Mouse (Mus musculus): ENCODE measurements at regions not wholly inside any gene's neighbourhood (a gene's known extent, or its start where the extent isn't known, plus 50 kb on each side); places are given as distances from the start of the nearest gene placed in this dataset.

GRCm38 (mm10) chr7:114912109-114912508, 168.6 kb downstream of the Insc start:
- ATAC-seq (ENCODE audit: insufficient read depth) (no peak), DNase-seq (ENCODE audit: low read depth in 3 of 3, low spot score in 3 of 3) (no peak)
- Histone ChIP-seq H3K9me3 (ENCODE audit: control insufficient read depth, low read length) (no peaks in the 10 kb centered on the region), H3K36me3 (replicated peaks; ENCODE audit: control insufficient read depth, insufficient read depth, low read depth) (no peaks in the 10 kb centered on the region), H3K9ac (replicated peaks) (no peak overlapping the region), H3K4me3 (ENCODE audit: insufficient read depth in 1 of 2, low read depth in 2 of 2, low read length in 2 of 2) (no peak overlapping the region), H3K4me2 (ENCODE audit: low read depth) (no peak overlapping the region), H3K27me3 (ENCODE audit: control insufficient read depth, insufficient read depth, low read length) (no peaks in the 10 kb centered on the region), H3K4me1 (replicated peaks; ENCODE audit: control insufficient read depth in 2 of 2, insufficient read depth in 2 of 2, low read length in 1 of 2) (no peaks in the 10 kb centered on the region), H3K27ac (no peak overlapping the region)
- TF ChIP-seq EP300 (IDR thresholded peaks at IDR 0.05; ENCODE audit: low read depth) = no peak
- TF ChIP-seq CTCF (IDR thresholded peaks at IDR 0.05; ENCODE audit: low read depth) = no peak
- 74% methylated on average over 3 of the region's 3 CpGs for WGBS (ENCODE audit: insufficient replicate concordance)

DNA sequence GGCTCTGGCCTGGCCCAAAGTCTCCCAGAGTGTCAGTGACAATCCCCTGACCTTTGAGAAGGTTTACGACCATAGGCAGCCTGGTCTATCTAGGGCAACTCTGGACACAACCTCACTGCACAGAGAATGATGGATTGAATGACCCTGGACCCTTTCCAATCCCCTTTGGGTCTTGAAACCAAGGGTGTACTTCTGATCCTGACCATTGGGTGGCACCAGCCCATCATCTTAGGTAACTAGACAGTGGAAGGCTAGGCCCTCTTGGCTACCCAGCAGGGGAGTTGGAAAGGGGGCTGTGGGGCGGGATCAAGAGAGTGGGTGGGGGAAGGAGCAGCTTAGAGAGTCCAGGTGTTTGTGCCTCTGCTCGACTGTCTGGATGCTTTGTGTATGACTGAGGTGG, 178.7 kb downstream of the Insc start:
- DNase-seq (ENCODE audit: low read depth in 3 of 3, low spot score in 3 of 3) (peak in 2 of 3 experiments; percentile 2 to 6), ATAC-seq (ENCODE audit: insufficient read depth) (no peak)
- no peak for TF ChIP-seq EP300 (IDR thresholded peaks at IDR 0.05; ENCODE audit: low read depth)
- TF ChIP-seq CTCF (IDR thresholded peaks at IDR 0.05; ENCODE audit: low read depth) = peak; percentile 69
- 8% methylated on average over 3 of the region's 3 CpGs for WGBS (ENCODE audit: insufficient replicate concordance)
- Histone ChIP-seq H3K27ac (no peak overlapping the region), H3K4me2 (ENCODE audit: low read depth) (no peak overlapping the region), H3K27me3 (ENCODE audit: control insufficient read depth, insufficient read depth, low read length) (no peaks in the 10 kb centered on the region), H3K9me3 (ENCODE audit: control insufficient read depth, low read length) (no peaks in the 10 kb centered on the region), H3K4me3 (ENCODE audit: insufficient read depth in 1 of 2, low read depth in 2 of 2, low read length in 2 of 2) (no peak overlapping the region), H3K9ac (replicated peaks) (no peak overlapping the region), H3K4me1 (replicated peaks; ENCODE audit: control insufficient read depth in 2 of 2, insufficient read depth in 2 of 2, low read length in 1 of 2) (no peaks in the 10 kb centered on the region), H3K36me3 (replicated peaks; ENCODE audit: control insufficient read depth, insufficient read depth, low read depth) (no peaks in the 10 kb centered on the region)

- ATAC-seq (ENCODE audit: insufficient read depth) = no peak
- H3K27ac ChIP-seq = no peak overlapping the region
- no peak overlapping the region for H3K4me2 ChIP-seq (ENCODE audit: low read depth)
- H3K4me3 ChIP-seq (ENCODE audit: insufficient read depth in 1 of 2, low read depth in 2 of 2, low read length in 2 of 2) = no peak overlapping the region
- H3K9ac ChIP-seq (replicated peaks) = no peak overlapping the region
- DNase-seq (ENCODE audit: low read depth in 3 of 3, low spot score in 3 of 3) = no peak
- TF ChIP-seq EP300 (IDR thresholded peaks at IDR 0.05; ENCODE audit: low read depth) (no peak), CTCF (IDR thresholded peaks at IDR 0.05; ENCODE audit: low read depth) (no peak)
- H3K27me3 ChIP-seq (ENCODE audit: control insufficient read depth, insufficient read depth, low read length) = no peaks in the 10 kb centered on the region
- 78% methylated on average over 8 of the region's 8 CpGs for WGBS (ENCODE audit: insufficient replicate concordance)
- H3K36me3 ChIP-seq (replicated peaks; ENCODE audit: control insufficient read depth, insufficient read depth, low read depth) = no peaks in the 10 kb centered on the region
- no peaks in the 10 kb centered on the region for H3K4me1 ChIP-seq (replicated peaks; ENCODE audit: control insufficient read depth in 2 of 2, insufficient read depth in 2 of 2, low read length in 1 of 2)
- no peaks in the 10 kb centered on the region for H3K9me3 ChIP-seq (ENCODE audit: control insufficient read depth, low read length)
Measured at GRCm38 (mm10) chr7:114933861-114934260, 190.4 kb downstream of the Insc start.

GRCm38 (mm10) chr7:114950759-114951158, 207.3 kb downstream of the Insc start:
- H3K9me3 ChIP-seq (ENCODE audit: control insufficient read depth, low read length) = no peaks in the 10 kb centered on the region
- no peaks in the 10 kb centered on the region for H3K4me1 ChIP-seq (replicated peaks; ENCODE audit: control insufficient read depth in 2 of 2, insufficient read depth in 2 of 2, low read length in 1 of 2)
- H3K4me2 ChIP-seq (ENCODE audit: low read depth) = no peak overlapping the region
- H3K9ac ChIP-seq (replicated peaks) = no peak overlapping the region
- DNase-seq (ENCODE audit: low read depth in 3 of 3, low spot score in 3 of 3) = no peak
- no peaks in the 10 kb centered on the region for H3K27me3 ChIP-seq (ENCODE audit: control insufficient read depth, insufficient read depth, low read length)
- ATAC-seq (ENCODE audit: insufficient read depth) = no peak
- no peak overlapping the region for H3K4me3 ChIP-seq (ENCODE audit: insufficient read depth in 1 of 2, low read depth in 2 of 2, low read length in 2 of 2)
- no peaks in the 10 kb centered on the region for H3K36me3 ChIP-seq (replicated peaks; ENCODE audit: control insufficient read depth, insufficient read depth, low read depth)
- no peak overlapping the region for H3K27ac ChIP-seq
- TF ChIP-seq CTCF (IDR thresholded peaks at IDR 0.05; ENCODE audit: low read depth) (no peak), EP300 (IDR thresholded peaks at IDR 0.05; ENCODE audit: low read depth) (no peak)

DNA sequence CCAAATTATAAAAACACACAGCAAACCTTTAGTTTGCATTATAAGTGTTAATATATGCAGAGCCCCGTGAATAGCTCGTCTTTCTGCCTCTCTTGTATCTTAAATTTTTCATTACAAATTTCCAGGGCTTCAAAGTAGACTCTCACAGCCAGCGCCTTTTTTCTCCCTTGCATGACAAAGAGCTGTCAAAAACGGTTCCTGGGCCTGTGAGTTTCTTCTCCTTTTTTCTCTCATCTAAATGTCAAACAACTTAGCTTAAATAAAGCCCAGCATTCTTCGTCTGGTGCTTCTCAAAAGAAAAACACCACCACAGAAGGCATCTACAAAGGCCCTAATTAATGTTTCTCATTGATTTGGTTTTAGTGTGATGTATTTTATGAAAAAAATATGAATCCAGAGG, 219.7 kb downstream of the Insc start:
- Histone ChIP-seq H3K4me2 (ENCODE audit: low read depth) (no peak overlapping the region), H3K9ac (replicated peaks) (no peak overlapping the region), H3K36me3 (replicated peaks; ENCODE audit: control insufficient read depth, insufficient read depth, low read depth) (no peaks in the 10 kb centered on the region), H3K27me3 (ENCODE audit: control insufficient read depth, insufficient read depth, low read length) (no peaks in the 10 kb centered on the region), H3K27ac (no peak overlapping the region), H3K9me3 (ENCODE audit: control insufficient read depth, low read length) (no peaks in the 10 kb centered on the region), H3K4me3 (ENCODE audit: insufficient read depth in 1 of 2, low read depth in 2 of 2, low read length in 2 of 2) (no peak overlapping the region), H3K4me1 (replicated peaks; ENCODE audit: control insufficient read depth in 2 of 2, insufficient read depth in 2 of 2, low read length in 1 of 2) (no peaks in the 10 kb centered on the region)
- no peak for TF ChIP-seq EP300 (IDR thresholded peaks at IDR 0.05; ENCODE audit: low read depth)
- no peak for TF ChIP-seq CTCF (IDR thresholded peaks at IDR 0.05; ENCODE audit: low read depth)
- ATAC-seq (ENCODE audit: insufficient read depth) (no peak), DNase-seq (ENCODE audit: low read depth in 3 of 3, low spot score in 3 of 3) (no peak)
- WGBS (ENCODE audit: insufficient replicate concordance) = 41% methylated on average over 5 of the region's 5 CpGs
